Mouse (Mus musculus) right cerebral cortex, adult 18-20 months (tissue): ENCODE data around the gene Mif4gd.
A peak's percentile ranks its signal among the peaks of the same experiment; 100 is the strongest.

Source experiments
- DNase-seq: peaks from one replicate; pipeline ENCODE4 v3.0.0; 2022; ENCODE audit warnings: mixed read lengths

Gene Mif4gd

DNA sequence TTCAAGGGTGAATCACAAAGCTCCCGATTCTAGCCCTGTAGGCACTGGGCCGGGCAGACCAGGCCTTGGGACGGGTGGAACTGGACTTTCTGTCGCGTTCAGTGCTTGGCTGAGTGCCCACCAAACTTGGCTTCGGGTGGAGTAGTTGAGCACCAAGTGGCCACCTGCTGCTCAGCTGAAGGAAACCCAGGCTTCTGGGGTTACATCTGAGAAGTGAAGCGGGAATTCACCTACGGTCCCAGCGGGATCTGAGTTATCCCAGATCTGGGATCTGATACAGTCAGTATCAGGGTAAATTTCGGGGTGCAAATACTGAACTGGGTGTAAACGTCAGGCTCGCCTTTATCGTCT is 735 bp downstream of the Mif4gd start:
- DNase-seq = peak; percentile 63

GRCm38 (mm10) chr11:115611173-115611572 is 1.6 kb downstream of the Mif4gd start:
- no peak for DNase-seq

DNA sequence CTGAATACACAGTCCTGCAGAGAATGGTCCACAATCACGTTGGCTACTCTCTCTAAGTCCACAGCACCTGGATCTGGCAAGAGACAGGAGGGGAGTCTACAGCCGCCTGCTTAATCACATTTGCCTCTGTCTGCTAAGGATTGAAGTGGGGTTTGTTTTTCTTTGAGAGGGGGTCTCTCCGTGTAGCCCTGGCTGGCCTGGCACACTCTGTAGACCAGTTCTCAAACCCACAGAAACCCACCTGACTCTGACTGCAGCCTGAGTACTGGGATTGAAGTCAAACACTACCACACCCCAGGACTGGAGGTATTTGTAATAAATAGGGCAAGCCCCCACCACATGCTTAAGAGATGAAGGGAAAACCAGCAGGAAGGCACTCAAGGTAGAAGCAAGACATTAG is 3.2 kb downstream of the Mif4gd start:
- no peak for DNase-seq

DNA sequence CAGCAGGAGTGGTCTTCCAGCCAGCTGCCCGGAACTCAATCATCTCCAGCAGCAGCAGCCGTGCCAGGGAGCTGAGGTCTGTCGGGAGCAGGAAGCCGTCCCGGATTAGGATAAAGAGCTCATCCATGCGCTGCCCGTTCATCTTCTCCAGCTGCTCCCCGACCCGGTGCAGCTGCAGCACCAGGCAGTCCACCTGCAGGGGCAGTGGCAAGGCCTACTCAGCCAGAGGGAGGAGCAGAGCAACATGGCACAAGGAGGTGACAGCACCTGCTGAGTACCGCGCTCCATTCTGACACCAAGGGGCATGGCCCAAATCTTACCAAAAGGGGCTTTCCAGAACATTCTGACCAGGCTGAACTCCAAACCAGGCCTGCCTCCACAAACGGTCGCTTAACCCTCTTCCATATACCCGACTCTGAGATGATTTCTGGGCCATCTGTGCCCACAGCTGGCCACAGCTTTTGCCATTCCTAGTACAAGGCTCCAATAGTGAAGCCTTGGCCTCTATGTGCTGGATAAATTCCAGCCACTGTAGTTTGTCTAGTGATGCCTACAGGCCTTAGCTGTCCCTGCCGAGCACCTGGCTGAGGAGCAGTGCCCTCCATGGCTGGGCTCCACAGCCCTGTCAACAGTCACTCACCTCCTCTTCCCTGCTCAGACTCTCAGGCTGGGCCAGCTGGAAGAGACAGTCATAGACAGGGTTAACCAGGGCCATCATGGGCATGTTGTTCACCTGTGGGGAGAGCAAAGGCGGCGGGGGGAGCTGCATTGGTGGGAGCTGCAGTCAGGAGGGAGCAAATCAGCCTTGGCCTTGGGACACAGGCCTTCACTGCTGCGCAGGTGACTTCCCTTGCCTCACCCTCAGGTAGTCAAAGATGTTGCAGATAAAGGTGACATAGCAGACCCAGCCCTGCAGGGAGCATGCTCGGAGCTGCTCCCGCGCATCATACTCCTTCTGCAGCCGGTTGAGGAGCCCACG is 4.1 kb downstream of the Mif4gd start:
- no peak for DNase-seq

GRCm38 (mm10) chr11:115606733-115607132 is 6.0 kb downstream of the Mif4gd start:
- DNase-seq = no peak

- no peak for DNase-seq
Observed at GRCm38 (mm10) chr11:115604304-115604696, 8.5 kb downstream of the Mif4gd start.

GRCm38 (mm10) chr11:115603476-115604303 is 9.1 kb downstream of the Mif4gd start, which contains the start of the genes Mrps7 and Gga3:
Gene Mrps7, plus strand, starts transcription at chr11:115603925.
Gene Gga3, minus strand, starts transcription at chr11:115604051.
- peak; percentile 90 for DNase-seq

DNA sequence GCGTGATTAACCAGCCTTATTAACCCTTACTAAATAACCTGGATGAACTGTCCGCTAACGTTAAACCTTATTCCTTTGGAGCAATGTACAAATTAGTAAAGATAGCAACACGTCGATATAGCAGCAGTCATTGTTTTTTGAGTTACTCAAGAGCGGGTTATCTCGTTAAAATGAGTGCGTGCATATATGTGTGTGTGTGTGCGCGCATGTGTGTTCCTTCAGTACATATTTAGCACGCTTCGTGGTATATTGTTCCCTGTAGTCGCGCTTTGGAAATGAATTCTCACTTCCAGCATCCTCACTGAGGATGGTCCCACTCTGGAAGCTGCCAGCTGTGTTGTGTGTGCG is 9.7 kb downstream of the Mif4gd start:
- DNase-seq = no peak

GRCm38 (mm10) chr11:115601174-115601573 is 11.6 kb downstream of the Mif4gd start:
- no peak for DNase-seq

GRCm38 (mm10) chr11:115600743-115601142 is 12.0 kb downstream of the Mif4gd start:
- no peak for DNase-seq

DNA sequence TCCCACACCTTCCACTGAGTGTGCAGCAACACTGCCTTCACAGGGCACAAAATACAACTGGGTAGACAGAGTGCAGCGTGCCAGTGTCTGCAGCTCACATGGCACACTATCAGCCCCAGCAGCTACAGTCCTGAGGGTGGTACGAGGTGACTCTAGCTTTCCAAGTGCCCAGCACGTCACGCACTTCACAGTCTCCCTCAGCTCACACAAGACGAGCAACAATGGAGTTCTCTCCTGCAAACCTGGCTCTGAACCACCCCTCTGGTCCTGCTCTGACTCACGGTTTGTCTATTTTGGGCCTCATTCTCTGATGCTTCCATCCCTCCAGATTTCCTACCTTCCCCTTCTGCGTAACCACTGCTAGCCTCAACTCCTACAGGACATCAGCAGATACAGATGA is 13.0 kb downstream of the Mif4gd start:
- DNase-seq = peak; percentile 58

DNA sequence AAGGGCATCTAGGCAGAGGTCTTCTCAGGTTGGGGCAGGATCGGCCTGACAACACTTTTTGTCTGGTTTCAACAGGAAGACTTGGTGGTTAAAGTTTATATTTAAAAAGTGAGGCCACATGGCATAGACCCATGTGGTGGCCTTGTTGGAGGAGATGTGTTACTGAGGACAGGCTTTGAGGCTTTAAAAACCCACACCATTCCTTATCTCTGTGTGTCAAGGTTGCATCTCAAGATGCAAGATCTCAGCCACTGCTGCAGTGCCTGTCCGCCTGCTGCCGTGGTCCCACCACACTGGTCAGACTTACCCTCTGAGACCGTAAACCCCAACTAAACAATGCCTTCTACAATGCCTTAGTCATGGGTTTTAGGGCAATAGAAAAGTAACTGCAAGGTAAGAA is 14.5 kb downstream of the Mif4gd start:
- no peak for DNase-seq

DNA sequence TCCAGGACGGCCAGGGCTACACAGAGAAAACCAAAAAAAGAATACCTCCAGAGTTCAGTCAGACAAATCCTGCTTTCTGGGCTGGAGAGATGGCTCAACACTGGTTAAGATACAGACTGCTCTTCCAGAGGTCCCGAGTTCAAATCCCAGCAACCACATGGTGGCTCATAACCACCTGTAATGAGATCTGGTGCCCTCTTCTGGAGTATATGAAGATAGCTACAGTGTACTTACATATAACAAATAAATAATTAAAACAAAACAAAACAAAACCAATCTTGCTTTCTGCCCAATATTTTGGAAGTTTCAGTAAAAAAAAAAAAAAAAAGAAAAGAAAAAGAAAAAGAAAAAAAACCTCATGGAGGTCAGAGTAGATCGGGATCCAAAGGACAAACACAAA is 17.6 kb downstream of the Mif4gd start:
- DNase-seq = no peak

DNA sequence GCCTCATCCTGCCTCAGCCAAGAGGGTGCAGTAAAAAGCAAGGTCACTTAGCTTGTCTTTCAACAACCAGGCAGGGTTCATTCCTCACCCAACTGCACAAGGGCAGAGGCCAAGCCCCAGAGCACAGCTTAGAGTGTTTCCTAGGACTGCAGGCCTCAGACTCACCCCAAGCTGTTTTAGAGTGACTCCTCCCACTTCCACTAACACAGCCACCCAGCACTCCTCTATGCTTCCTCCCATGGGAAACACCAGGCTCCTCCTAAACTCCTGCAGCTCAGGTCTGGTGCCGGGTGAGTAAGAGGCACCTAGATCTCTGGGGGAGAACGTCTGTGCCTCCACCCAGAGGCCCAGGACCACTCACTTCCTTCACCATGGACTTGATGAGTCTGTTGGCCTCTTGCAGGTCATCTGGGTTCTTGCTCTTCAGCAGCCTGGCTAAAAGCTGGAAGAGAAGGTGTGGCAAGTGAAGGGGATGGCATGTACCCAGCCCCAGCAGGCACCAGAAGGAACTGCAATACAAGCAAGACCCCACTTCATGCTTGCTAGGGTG is 22.2 kb downstream of the Mif4gd start:
- no peak for DNase-seq

DNA sequence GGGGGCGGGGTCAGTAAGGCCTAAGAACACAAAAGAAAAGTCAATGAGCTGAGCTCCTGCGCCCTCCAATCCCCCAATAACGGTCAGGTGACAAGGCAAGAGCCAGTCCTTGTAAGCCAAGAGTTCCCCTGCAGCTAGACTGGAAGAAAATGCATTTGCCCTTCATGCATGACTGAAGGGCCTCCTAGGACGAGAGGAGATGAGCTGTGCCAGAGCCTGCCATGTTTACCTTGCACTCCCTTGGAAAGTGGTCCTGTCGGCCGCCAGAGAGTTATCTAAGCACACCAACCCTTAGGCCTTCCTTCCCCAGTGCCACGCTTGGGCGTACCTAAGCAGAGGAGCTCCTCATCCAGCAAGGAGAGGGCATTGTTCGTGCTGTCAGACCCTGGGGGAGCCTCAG is 24.8 kb downstream of the Mif4gd start:
- no peak for DNase-seq

DNA sequence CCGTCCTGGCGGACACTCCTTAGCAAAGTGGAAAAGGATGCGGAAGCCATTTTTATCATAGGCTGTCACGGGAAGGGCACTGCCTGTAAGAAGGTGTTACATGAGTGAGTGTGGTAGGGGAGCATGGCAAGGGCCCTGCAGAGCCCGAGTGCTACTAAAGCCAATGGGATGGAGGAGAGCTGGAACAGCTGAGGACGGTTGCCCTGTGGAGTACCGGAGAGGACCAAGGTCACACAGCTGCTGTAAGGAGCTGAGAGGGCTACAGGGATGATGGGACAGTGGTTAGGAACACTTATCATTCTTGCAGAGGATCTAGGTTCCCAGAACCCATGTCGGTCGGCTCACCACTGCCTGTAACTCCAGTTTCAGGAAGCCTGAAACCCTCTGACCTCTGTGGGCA is 26.4 kb downstream of the Mif4gd start:
- DNase-seq = no peak

DNA sequence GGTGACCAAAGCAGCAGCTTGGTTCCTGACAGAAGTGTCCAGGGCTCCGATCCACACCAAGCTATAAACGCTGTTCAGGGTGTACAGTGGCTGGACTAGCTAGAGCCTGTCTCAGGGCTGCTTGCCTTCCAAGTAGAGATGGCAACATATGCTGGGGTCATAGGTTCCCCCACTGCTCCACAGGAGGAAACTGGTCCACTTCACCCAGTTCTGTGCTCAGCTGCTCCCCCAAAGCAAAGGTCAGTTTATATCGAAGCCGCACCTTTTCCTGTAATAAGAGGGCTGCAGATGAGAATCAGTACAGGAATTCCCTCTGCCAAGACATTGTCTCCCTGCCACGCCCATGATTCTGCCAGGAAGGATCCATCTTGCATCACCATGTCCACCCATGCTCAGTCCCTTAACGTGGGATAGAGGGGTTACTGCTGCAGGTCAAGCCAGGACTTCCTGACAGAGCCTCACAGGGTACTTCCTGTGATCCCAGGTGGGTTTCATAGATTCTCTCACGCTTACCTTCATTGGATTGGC is 27.1 kb downstream of the Mif4gd start:
- no peak for DNase-seq

DNA sequence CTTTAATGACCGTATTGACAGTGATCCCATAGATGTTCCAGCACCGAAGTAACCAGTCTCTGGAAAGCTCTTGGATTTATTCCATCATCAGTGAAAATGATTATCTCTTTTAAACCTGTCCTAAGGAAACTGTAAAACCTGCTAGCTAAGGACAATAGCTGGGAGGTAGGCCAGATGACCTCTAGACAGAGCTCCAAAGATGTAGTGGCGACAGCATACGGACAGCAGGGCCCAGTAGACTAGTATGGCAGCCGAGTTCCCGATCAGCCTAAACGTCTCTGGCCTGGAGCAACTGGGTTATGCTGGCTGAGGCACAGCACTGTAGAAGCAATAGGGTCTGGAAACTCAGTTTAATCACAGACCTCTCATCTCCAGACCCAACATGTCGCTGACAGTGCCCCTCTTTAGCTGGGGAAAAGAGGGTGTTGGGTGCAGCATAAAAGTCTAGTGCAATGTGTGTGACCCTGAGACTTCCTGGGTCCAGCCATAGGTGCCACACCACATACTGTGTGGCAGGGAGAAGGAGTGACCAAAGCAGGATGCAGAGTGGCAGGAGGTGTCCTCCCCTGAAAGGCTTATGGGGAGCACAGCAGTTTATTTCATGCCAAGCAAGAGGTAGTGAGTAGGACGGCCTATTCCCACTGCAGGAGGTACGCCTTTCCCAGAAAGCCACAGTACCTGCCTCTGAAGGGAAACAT is 28.2 kb downstream of the Mif4gd start:
- DNase-seq = no peak

- DNase-seq = no peak
Observed at GRCm38 (mm10) chr11:115582913-115583606, 29.7 kb downstream of the Mif4gd start.

DNA sequence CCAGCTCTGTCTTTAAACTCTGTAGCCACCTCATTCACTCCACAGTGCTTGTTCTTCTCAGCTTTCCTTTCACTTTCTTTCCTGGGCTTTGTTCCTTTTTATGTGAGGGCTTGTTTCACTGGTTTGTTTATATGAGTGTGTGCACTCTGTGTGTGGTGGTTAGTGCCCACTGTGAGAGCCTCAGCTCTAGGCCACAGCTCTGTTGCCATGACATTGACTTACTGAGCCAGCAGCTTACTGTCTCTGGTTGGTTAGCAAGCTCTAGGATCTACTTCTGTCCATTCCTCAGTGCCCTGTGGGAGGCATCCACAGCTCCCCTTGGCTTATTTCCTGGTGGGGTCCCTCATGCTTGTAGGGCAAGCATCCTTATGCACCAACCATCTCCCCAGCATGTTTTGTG is 33.7 kb downstream of the Mif4gd start:
- no peak for DNase-seq

GRCm38 (mm10) chr11:115564961-115565360 is 47.8 kb downstream of the Mif4gd start:
- no peak for DNase-seq
